Mouse (Mus musculus) C2C12 (cell line): ENCODE data around the gene Ccdc78. TPM values are rescaled to one million over a fixed set of nuclear protein-coding genes. Genes with fewer than 3 reads are reported as not detected.

Experiments used
- H3K27me3 ChIP-seq: one replicate; pipeline ENCODE4 v1.6.1; 2011; ENCODE audit not compliant: control insufficient read depth, insufficient read depth, insufficient read length
- H3K36me3 ChIP-seq: one replicate; pipeline ENCODE4 v1.6.1; 2011; ENCODE audit not compliant: control insufficient read depth, insufficient read depth
- H3K4me3 ChIP-seq: one replicate; pipeline ENCODE4 v1.5.1; 2011; ENCODE audit warnings: mild to moderate bottlenecking, control low read depth; ENCODE audit not compliant: poor library complexity, insufficient read depth, severe bottlenecking
- H3K79me2 ChIP-seq: one replicate; pipeline ENCODE4 v1.6.1; 2011; ENCODE audit not compliant: control insufficient read depth, insufficient read depth
- H3K79me3 ChIP-seq: one replicate; pipeline ENCODE4 v1.6.1; 2011; ENCODE audit warnings: low read depth, control low read depth
- H3ac ChIP-seq: one replicate; pipeline ENCODE3; 2011; ENCODE audit warnings: low read depth; ENCODE audit not compliant: control insufficient read depth, insufficient read length
- CEBPB ChIP-seq: IDR thresholded peaks from one replicate; pipeline ENCODE4 v1.6.1; 2011; ENCODE audit warnings: low read depth, mild to moderate bottlenecking, control low read depth, moderate library complexity
- CTCF ChIP-seq: IDR thresholded peaks from one replicate; pipeline ENCODE4 v1.5.1; 2011; ENCODE audit not compliant: control insufficient read depth, insufficient read depth, insufficient read length
- FOSL1 ChIP-seq: IDR thresholded peaks from one replicate; pipeline ENCODE4 v1.8.0; 2011; ENCODE audit warnings: mild to moderate bottlenecking, low read length; ENCODE audit not compliant: poor library complexity, insufficient read depth, severe bottlenecking
- MAX ChIP-seq: IDR thresholded peaks from one replicate; pipeline ENCODE4 v1.6.1; 2011; ENCODE audit warnings: mild to moderate bottlenecking, control low read depth
- MYOD1 ChIP-seq: IDR thresholded peaks from one replicate; pipeline ENCODE4 v1.6.1; 2011; ENCODE audit warnings: low read depth; ENCODE audit not compliant: control insufficient read depth, insufficient read length
- MYOG ChIP-seq: IDR thresholded peaks from one replicate; pipeline ENCODE4 v1.6.1; 2011; ENCODE audit not compliant: control insufficient read depth, insufficient read length; ENCODE audit errors: extremely low read depth
- USF1 ChIP-seq: IDR thresholded peaks from one replicate; pipeline ENCODE4 v1.6.1; 2011; ENCODE audit warnings: low read depth, mild to moderate bottlenecking, control low read depth, moderate library complexity
- microRNA-seq: library from miRNA; unstranded; fragments of <30 nt; microRNA quantifications from one replicate; pipeline ENCODE4, GENCODE M21; 2019; ENCODE audit warnings: borderline microRNAs expressed
- polyA plus RNA-seq: library from polyadenylated mRNA; unstranded; fragments of >200 nt; fragmentation: generic; extraction: Trizol; gene quantifications from one replicate; pipeline ENCODE4 v1.2.1, GENCODE M21; 2012; ENCODE audit warnings: missing spikeins

The Ccdc78 gene
- polyA plus RNA-seq, 1 experiment: 0.12 TPM

GRCm38 (mm10) chr17:25837076-25837410, 50.7 kb downstream of the Ccdc78 start, which contains the start of gene Rhbdl1:
Gene Rhbdl1 (minus strand): TSS chr17:25837295.
- Histone ChIP-seq H3K79me3 (peaks cover 14% of the 10 kb centered on the region), H3K4me3 (no peak within 1 kb of the TSS), H3K36me3 (peaks cover 39% of the 10 kb centered on the region), H3K27me3 (no peaks in the 10 kb centered on the region), H3ac (no peak within 1 kb of the TSS), H3K79me2 (peaks cover 32% of the 10 kb centered on the region)
- TF ChIP-seq CTCF (no peak), MAX (no peak), MYOG (no peak), USF1 (no peak), CEBPB (no peak), MYOD1 (no peak), FOSL1 (no peak)

DNA sequence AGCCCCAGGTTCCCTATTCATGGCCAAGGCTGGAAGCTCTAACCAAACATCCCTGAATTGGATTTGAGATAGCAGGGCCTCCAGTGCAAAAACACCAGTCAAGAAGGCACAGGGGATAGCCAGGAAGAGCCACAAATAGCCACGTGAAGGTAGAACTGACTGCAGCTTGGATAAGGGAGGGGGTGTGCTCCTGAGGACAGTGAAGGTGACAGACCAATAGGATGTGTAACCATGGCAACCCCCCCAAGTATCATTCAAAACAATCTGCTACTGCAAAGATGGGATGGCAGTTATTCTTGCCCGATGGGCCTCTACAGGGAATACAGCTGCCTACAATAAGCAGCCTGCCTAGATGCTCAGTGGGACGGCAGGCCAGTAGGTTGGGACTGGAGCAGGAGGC, 51.2 kb downstream of the Ccdc78 start:
- Histone ChIP-seq H3ac (no peak overlapping the region), H3K36me3 (peaks cover 40% of the 10 kb centered on the region), H3K4me3 (no peak overlapping the region), H3K79me2 (peaks cover 32% of the 10 kb centered on the region), H3K79me3 (peaks cover 9% of the 10 kb centered on the region), H3K27me3 (no peaks in the 10 kb centered on the region)
- TF ChIP-seq USF1 (no peak), FOSL1 (no peak), MAX (no peak), CTCF (no peak), CEBPB (no peak), MYOG (no peak), MYOD1 (no peak)

- no peak overlapping the region for H3K4me3 ChIP-seq
- H3K79me3 ChIP-seq: peaks cover 9% of the 10 kb centered on the region
- no peaks in the 10 kb centered on the region for H3K27me3 ChIP-seq
- peaks cover 40% of the 10 kb centered on the region for H3K36me3 ChIP-seq
- H3K79me2 ChIP-seq: peaks cover 36% of the 10 kb centered on the region
- H3ac ChIP-seq: no peak overlapping the region
- TF ChIP-seq USF1 (no peak), MYOD1 (no peak), CEBPB (no peak), MYOG (no peak), CTCF (no peak), MAX (no peak), FOSL1 (no peak)
Observed at GRCm38 (mm10) chr17:25838904-25839303, 52.5 kb downstream of the Ccdc78 start.

- Histone ChIP-seq H3K79me2 (peaks cover 32% of the 10 kb centered on the region), H3K36me3 (peaks cover 39% of the 10 kb centered on the region), H3ac (no peak overlapping the region), H3K79me3 (peaks cover 5% of the 10 kb centered on the region), H3K4me3 (no peak overlapping the region), H3K27me3 (no peaks in the 10 kb centered on the region)
- TF ChIP-seq CTCF (no peak), FOSL1 (no peak), MYOD1 (no peak), CEBPB (no peak), MYOG (no peak), MAX (no peak), USF1 (no peak)
Observed at GRCm38 (mm10) chr17:25839455-25840235, 53.3 kb downstream of the Ccdc78 start.

Small RNA genes lying within 50 kb of the gene (microRNA-seq; reads per million reads assigned to microRNA genes)
- gene Gm25083 (not detected), gene Mir3082 (0.68 reads per million, percentile 14 among the genes with 10 or more reads in this experiment), gene Mir6966 (0.28 reads per million)

Other genes with a start within 250 kb of the Ccdc78 start
- gene Sox8, start 215.9 kb upstream of the Ccdc78 start, polyA plus RNA-seq: 0.99 TPM
- gene Lmf1, start 207.5 kb upstream of the Ccdc78 start, polyA plus RNA-seq: 14.0 TPM
- gene Gng13, start 69.4 kb upstream of the Ccdc78 start, polyA plus RNA-seq: not detected
- 22.8 TPM for gene Chtf18, start 59.2 kb upstream of the Ccdc78 start, polyA plus RNA-seq
- gene Rpusd1, start 58.9 kb upstream of the Ccdc78 start, polyA plus RNA-seq: 20.7 TPM
- gene Mslnl, start 50.5 kb upstream of the Ccdc78 start, polyA plus RNA-seq: not detected
- gene Msln, start 32.2 kb upstream of the Ccdc78 start, polyA plus RNA-seq: 6.1 TPM
- 19.3 TPM for gene Narfl, start 12.8 kb upstream of the Ccdc78 start, polyA plus RNA-seq
- 14.4 TPM for gene Haghl, start 907 bp upstream of the Ccdc78 start, polyA plus RNA-seq
- gene Fam173a, start 6.3 kb downstream of the Ccdc78 start, polyA plus RNA-seq: 46.0 TPM
- not detected for gene AC134908.4, start 9.1 kb downstream of the Ccdc78 start, polyA plus RNA-seq
- gene Metrn, start 10.6 kb downstream of the Ccdc78 start, polyA plus RNA-seq: 64.0 TPM
- 5.7 TPM for gene Fbxl16, start 22.5 kb downstream of the Ccdc78 start, polyA plus RNA-seq
- 14.3 TPM for gene Wdr24, start 37.0 kb downstream of the Ccdc78 start, polyA plus RNA-seq
- 10.8 TPM for gene Jmjd8, start 42.3 kb downstream of the Ccdc78 start, polyA plus RNA-seq
- 246 TPM for gene Stub1, start 46.8 kb downstream of the Ccdc78 start, polyA plus RNA-seq
- 0.40 TPM for gene Rhbdl1, start 50.7 kb downstream of the Ccdc78 start, polyA plus RNA-seq
- 0.89 TPM for gene Gm20683, start 55.2 kb downstream of the Ccdc78 start, polyA plus RNA-seq
- 33.9 TPM for gene Rhot2, start 58.3 kb downstream of the Ccdc78 start, polyA plus RNA-seq
- 16.7 TPM for gene Wdr90, start 74.9 kb downstream of the Ccdc78 start, polyA plus RNA-seq
- 36.3 TPM for gene Mcrip2, start 82.2 kb downstream of the Ccdc78 start, polyA plus RNA-seq
- 25.0 TPM for gene Mettl26, start 88.5 kb downstream of the Ccdc78 start, polyA plus RNA-seq
- 0.34 TPM for gene Wfikkn1, start 94.3 kb downstream of the Ccdc78 start, polyA plus RNA-seq
- gene Rab40c, start 133.1 kb downstream of the Ccdc78 start, polyA plus RNA-seq: 14.4 TPM
- 43.5 TPM for gene Pigq, start 158.4 kb downstream of the Ccdc78 start, polyA plus RNA-seq
- 0.46 TPM for gene Nhlrc4, start 158.4 kb downstream of the Ccdc78 start, polyA plus RNA-seq
- 0.02 TPM for gene A930017K11Rik, start 166.0 kb downstream of the Ccdc78 start, polyA plus RNA-seq
- 10.6 TPM for gene Capn15, start 199.2 kb downstream of the Ccdc78 start, polyA plus RNA-seq